Mouse (Mus musculus): ENCODE measurements around the gene Olfr743.
"Not testable (repeated sequence)": the region's sequence is repeated elsewhere in the genome, so short reads cannot be mapped to it uniquely, and the experiment has no call there.

Gene Olfr743

GRCm38 (mm10) chr14:50521539-50521938, at the start of gene Olfr743:
Olfr743 (plus strand) TSS chr14:50521839.
- DNase-seq (ENCODE audit: low read depth, low spot score) = no peak

- DNase-seq (ENCODE audit: low read depth, low spot score) = no peak
Measured at GRCm38 (mm10) chr14:50472438-50472837, 49.2 kb upstream of the Olfr743 start, which contains the start of gene Olfr741. Olfr741 (plus strand) TSS chr14:50472738.

GRCm38 (mm10) chr14:50478406-50478805, 43.2 kb upstream of the Olfr743 start:
- DNase-seq (ENCODE audit: low read depth, low spot score) = no peak

- DNase-seq (ENCODE audit: low read depth, low spot score) = no peak
Measured at GRCm38 (mm10) chr14:50503300-50503699, 18.3 kb upstream of the Olfr743 start, which contains the start of gene Olfr742. Olfr742 (plus strand) TSS chr14:50503600.

- DNase-seq (ENCODE audit: low read depth, low spot score) = no peak
Measured at GRCm38 (mm10) chr14:50552734-50553133, 31.1 kb downstream of the Olfr743 start.

GRCm38 (mm10) chr14:50573056-50573455, 51.4 kb downstream of the Olfr743 start:
- DNase-seq (ENCODE audit: low read depth, low spot score) = not testable (repeated sequence)
